Mouse (Mus musculus): Measurements from ENCODE around the gene Prkd2.

The Prkd2 gene

DNA sequence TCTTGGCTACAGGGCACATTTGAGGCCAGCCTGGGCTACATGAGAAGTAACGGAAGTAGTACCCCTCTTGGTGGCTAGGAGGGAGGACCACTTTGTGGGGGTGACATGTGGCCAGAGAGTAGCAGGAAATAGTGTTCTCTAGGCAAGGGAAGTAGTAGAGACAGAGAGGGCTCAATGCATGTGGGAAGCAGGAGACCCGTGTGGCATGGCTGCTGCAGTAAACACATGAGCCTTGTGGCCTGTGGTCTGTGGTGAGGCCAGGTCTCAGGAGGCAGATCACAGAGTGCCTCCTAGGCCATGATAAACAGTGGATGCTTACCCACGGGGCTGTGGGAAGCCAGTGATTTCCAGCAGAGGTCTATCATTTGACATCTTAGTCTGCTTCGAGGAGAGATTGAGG lies 15.4 kb upstream of the Prkd2 start:
- DNase-seq, result no peak

DNA sequence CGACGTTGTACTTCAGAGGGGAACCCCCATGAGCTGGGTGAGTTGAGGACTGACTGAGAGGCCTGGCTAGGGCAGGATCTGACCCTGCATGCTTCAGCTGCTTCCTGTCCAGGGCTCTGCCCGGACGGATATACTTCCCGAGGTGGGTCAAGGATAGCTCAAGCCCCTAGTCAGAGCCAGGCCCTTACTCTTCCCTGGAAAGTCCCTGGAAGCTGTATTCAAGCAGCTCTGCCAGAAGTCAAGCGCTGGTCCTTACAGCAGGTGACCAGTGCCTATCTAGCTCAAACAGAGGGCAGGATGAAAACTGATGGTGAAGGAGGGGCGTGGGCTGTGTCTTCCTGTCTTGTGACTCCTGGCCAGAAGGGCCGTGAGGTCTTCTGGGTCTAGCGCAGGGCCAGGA lies 12.3 kb upstream of the Prkd2 start:
- no peak for DNase-seq

DNA sequence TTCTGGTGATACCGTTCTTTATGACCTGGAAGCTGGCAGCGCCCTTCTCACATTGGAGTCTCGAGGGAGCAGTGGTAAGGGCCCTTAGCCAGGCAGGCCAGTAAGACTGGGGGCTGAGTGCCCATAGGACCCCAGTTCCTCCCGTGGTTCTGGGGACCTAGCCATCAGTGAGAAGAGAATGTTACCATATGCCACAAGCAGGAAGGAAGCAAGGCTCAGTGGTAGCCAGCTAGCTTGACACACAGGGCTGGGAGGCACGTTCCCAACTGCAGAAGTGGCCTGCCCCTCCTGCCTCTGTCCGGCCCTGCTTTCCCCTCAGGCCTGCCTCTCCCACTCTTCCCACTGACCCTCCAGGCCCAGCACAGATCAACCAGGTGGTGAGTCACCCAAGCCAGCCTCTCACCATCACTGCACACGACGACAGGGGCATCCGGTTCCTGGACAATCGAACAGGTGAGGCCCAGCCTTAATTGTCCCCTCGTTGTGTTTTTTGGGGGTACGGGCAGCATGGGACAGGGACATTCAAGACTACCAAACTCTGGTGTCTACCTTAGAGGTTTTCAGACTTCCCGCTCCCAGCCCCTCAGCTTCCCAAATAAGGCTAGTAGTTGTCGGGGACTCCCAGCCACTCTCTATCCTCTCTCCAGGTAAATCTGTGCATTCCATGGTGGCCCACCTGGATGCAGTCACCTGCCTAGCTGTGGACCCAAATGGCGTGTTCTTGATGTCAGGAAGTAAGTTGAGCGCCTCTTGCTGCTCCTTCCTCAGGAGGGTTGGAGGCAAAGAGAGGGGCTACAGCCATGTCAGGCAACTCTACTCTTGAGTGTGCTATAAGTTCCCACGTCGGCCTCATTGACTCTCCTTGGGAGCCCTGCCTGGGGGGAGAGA lies 4.5 kb upstream of the Prkd2 start:
- no peak for DNase-seq

DNA sequence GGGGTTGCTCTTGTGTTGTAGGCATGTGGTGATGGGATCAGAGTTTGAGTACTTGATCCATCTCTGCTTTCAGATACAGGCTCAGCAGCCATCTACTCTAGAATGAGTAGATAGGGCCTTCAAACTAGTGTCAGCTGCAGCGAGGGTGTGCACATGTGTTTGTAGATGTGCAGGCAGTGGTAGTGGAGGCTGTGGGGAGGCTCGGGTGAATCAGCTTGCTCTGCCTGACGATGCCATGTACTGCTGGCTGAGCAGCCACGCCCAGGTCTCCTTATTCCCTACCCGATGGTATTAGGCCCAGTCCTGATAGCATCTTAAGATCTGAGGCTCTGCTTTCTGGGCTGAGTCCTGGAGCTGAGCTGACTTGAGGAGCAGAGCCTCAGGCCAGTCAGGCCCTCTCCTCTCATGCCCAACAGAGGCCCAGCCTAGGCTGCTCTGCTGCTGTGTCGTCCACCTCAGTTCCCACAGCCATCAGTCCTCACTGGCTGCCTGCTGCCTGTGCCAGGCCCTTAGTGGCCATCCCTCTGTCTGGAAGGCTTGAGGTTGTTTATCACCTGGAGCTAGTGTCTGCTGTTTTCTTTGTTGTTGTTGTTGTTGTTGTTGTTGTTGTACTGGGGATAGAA lies 3.8 kb upstream of the Prkd2 start:
- DNase-seq, result no peak

DNA sequence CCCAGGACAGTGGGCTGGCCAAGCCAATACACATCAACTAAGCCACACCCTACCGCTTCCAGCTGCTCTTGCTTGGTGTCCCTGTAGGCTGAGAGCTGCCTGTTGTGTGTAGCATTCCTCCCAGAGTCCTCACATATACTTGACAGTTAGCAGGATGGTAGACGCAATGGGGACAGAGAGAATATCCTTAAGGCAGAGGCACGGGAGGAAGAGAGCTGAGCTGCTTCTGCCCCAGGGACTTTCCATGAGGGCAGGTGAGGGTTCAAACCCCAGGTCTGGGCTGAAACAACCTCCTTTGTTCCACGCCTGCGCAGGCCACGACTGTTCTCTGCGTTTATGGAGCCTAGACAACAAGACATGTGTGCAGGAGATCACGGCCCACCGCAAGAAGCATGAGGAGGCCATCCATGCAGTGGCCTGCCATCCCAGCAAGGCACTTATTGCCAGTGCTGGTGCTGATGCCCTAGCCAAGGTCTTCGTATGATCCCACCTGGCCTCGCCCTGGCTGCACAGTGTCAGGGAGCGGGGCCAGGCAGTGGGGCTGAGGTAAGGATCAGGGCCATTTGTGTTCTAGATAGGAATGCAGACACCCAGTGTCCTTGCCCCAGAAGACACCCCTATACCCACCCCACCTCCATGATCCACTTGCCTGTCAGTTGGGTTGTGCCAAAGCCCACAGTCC lies 3.1 kb upstream of the Prkd2 start:
- DNase-seq, result no peak

DNA sequence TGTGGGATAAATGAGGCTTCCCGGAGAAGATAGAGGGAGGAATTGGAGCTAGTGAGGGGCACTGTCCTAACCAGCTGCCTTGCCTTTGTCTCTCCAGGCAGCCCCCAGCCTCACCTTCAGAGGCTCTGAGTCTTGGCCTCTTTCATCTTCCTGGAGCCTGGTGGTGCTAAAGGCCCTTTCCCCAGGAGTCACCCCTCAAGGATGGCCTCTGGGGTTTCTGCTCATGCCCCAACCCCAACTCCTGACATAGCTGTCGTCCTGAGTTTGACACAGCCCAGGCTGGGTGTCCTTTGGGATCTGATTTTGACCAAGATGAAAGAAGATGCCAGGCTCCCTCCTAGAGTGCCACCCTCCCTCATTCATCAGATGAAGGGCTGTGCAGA lies 2.6 kb upstream of the Prkd2 start:
- DNase-seq, result no peak

DNA sequence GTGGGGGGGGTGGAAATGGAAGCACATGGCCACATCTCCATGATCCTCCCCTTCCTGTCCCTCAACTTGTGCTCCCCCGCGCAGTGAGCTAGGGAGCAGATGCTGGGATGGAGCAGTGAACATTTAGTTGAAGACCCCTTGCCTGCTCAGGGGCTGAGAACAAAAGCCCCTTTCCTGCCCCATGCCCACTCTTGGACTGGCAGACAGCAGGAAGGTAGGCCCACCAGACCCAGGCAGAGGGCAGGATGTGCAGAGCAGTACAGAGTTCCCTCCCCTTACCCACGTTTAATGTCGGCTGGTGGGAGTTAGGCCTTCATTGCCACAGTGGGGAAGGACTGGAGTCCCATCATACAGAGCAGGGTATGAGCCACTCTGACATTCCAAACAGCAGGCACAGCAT lies 1.6 kb upstream of the Prkd2 start:
- no peak for DNase-seq

DNA sequence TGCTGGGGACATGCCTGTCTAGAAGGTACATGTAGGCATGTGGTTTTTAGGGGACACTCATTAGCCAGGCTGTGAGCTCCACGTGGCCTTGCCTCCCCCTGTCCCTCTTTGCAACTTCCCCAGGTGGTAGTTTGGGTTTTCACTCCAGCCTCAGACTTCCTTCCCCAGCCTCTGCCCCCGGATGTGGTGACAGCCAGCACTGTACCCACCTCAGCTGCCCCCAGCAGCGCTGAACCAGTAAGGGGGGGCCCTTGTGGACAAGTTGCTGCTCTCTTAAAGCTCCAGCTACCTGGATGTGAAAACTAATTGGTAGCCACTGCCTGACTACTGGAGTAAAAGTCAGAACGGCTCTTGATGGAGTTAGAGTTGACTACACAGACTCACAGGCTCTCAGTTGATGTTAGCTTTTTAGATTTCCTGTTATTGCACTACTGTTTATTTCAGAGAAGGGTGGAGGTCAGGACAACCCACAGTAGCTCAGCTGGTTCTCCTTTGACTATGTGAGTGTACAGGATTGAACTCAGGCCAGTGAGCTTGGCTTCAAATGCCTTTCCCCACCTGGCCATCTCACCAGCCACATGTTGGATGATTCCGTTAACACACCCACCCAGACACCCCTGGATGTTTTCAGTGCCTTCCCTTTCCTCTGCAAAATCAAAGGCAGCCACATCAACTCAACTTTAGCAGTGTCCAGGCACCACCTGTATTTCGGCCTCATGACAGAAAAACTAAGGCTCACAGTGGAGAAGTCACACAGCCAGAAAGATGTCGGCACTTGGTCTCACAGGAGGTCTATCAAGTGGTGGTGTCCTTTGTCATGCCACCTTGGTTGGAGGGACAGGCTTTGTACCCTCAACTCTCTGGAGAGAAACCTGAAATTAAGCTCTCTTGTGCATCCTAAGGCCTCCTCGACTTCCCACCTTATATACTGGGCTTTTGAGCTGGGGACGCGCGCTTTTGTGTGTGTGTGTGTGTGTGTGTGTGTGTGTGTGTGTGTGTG lies 841 bp upstream of the Prkd2 start:
- no peak for DNase-seq

DNA sequence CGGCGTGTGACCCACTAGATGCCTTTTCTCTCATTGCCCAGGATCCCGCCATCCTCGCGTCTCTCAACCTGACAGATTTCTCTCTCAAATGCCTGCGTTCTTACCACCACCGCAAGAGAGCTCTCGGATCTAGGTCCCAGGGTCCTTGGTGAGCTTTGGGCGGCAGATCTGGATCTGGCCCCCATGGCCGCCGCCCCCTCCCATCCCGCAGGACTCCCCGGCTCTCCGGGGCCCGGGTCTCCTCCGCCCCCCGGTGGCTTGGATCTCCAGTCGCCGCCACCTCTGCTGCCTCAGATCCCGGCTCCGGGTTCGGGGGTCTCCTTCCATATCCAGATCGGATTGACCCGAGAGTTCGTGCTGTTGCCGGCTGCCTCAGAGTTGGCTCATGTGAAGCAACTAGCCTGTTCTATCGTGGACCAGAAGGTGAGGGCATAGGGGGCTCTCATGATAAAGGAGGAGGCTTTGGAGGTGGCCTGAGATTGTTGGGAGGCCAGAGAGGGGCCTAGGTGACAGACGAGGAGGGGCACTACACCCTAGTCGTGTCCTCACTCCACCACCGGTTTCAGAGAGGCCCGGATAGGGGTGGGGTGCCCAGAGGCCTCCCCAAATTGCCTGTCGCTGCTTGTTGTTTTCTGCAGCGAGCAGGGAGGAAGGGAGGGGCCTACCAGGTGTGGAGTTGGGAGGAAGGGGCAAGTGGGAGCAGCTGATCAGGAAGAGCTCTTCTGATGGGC lies 904 bp downstream of the Prkd2 start:
- DNase-seq, result no peak

DNA sequence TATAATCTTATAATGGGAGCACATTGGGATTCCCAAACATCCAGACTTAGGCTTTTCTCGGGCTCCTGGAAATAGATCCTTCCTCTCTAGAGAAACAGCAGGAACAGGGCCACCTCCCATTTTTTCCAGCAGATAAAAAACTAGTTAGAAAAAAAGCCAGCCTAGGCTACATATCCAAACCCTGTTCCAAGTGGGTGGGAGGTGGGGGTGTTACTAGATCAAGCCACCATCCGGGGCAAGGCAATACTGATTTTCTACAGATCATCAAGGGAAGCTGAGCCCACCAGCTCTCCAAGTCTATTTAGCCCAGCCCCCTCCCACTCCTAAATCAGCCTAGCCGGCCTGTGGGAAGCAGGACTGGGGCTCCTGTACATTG lies 2.0 kb downstream of the Prkd2 start:
- DNase-seq, result no peak

DNA sequence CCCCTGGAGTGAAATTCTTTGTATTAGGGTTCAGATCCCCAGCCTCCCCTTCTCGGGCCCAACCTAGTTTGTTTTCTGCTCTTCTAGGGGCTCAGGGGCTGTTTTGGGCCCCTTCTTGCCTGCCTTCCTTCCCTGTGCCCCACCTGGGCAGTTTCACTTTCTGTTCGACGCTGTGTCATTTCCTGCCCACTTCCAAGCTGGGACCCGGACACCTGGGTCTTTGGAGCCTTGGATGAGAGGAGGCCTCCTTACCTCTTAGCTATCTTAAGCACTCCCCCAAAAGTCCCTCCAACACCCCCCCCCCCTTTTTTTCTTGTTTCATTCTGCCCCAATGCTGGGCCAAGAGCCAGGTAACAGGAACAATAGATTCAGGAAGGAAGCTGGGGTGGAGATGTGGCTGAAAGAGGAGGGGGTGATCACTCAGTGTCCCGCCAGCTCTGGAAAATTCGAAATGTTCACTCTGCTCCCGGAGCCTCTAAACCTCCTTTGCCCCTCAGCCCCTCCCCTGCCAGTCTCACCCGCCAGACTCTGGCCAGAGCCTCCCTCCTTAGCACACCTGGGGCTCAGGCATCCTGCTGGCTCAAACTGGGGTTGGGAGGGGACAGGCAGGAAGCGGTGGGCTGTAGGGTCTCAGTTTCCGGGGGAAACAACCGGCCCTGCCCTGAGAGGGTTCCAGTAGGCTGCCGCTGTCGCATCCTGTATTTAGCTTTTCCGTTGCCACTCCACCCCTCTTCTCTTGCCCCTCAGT lies 2.5 kb downstream of the Prkd2 start:
- no peak for DNase-seq

DNA sequence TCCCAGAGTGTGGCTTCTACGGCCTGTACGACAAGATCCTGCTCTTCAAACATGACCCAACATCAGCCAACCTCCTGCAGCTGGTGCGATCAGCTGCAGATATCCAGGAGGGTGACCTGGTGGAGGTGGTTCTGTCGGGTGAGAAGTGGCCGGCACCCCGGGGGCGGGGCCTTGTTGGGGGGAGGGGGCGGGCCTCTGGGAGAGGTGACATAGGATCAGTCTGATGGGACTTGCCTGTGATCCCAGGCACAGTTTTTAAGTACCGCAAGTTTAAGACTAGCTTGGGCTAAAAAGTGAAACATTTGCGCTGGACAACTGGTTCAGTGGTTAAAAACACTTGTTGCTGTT lies 3.1 kb downstream of the Prkd2 start:
- DNase-seq, result no peak

DNA sequence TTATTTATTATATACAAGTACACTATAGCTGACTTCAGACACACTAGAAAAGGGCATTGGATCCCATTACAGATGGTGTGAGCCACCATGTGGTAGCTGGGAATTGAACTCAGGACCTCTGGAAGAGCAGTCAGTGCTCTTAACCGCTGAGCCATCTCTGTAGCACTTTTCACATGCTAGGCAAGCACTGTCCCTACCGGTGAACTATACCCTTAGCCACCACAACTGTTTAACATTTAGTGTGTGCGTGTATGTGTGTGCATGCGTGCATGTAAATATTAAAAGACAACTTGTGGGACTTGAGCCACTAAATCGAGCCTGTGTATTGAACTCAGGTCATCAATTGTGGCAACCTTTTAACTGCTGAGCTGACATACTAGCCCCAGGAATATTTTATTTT lies 4.1 kb downstream of the Prkd2 start:
- DNase-seq, result no peak

DNA sequence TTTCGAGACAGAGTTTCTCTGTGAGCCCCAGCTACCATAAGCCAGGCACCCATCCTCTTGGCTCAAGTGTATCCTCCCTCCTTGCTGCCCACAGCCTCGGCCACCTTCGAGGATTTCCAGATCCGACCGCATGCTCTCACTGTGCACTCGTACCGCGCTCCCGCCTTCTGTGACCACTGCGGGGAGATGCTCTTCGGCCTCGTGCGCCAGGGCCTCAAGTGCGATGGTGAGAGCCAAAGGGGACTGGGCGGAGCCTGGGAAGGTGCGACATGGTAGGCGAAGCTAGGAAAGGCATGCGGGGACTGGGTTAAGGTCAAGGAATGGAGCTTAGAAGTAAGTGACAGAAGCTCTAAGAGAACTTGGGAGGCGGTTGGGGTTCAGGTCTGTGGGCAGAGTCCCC lies 4.8 kb downstream of the Prkd2 start:
- DNase-seq, result no peak

DNA sequence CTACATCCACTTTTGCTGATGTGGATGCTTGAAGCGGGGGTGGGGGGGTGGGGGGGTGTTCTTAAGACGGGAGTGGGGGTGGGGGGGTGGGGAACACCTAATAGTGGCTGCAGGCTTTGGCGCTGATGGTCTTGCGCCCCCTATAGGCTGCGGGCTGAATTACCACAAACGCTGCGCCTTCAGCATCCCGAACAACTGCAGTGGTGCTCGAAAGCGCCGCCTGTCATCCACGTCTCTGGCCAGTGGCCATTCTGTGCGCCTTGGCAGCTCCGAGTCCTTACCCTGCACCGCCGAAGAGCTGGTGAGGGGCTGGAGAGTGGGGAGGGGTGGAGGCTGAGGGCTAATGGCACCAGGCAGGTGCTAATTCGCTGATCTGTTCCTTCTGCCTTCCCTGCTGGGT lies 5.9 kb downstream of the Prkd2 start:
- peak; percentile 82 for DNase-seq

DNA sequence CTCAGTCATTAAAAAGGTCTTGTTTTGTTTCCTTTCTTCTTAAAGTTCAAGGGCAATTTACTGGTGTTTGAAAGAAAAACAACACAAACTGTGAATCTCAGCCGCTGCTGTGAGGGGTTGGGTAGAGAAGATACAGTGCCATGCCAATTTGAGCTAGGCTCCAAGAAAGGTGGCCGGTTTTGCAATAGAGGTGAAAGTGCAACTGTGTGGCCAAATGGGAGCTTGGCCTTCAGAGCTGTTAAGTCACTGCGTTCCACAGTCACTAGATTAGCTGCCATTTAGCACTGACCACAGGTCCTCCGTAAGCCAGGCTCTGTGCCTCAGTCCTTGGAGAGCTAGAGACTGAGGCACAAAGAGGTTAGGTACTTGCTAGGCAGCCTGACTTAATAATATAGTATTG lies 8.9 kb downstream of the Prkd2 start:
- no peak for DNase-seq

DNA sequence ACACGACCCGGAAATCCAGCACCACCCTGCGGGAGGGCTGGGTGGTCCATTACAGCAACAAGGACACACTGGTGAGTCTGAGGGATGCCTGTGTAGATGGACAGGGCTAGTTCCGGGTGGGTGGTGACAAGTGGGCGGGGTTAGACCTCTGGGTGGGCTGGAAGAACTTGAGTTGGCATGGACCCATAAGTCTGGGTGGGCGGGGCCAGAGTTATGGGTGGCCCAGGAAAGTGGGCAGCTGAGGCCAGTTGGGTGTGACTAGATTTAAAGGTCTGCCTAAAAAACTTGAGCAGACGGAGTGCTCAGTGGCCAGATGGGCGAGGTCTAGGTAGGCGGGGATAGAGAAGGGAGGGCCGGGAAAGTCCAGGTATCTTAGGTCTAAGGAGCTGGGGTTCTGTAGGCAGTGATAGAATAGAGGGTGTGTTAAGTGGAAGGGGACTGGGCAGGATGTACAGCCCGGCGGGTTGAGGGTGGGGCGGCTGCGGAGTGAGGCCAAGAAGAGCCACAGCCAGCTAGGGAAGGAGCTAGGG lies 10.7 kb downstream of the Prkd2 start:
- no peak for DNase-seq

DNA sequence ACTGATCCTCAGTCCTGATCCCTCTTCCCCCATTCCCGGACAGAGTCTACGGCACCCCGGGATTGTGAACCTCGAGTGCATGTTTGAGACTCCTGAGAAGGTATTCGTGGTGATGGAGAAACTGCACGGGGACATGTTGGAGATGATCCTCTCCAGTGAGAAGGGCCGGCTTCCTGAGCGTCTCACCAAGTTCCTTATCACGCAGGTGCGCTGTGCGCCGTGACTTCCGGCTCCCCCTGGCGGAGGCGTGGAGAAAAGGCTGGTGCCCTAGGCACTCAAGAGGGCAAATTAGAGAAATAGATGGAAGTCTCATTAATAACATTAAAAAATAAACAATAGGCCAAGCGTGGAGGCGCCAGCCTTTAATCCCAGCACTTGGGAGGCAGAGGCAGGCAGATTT lies 15.6 kb downstream of the Prkd2 start:
- DNase-seq, result peak; percentile 63

DNA sequence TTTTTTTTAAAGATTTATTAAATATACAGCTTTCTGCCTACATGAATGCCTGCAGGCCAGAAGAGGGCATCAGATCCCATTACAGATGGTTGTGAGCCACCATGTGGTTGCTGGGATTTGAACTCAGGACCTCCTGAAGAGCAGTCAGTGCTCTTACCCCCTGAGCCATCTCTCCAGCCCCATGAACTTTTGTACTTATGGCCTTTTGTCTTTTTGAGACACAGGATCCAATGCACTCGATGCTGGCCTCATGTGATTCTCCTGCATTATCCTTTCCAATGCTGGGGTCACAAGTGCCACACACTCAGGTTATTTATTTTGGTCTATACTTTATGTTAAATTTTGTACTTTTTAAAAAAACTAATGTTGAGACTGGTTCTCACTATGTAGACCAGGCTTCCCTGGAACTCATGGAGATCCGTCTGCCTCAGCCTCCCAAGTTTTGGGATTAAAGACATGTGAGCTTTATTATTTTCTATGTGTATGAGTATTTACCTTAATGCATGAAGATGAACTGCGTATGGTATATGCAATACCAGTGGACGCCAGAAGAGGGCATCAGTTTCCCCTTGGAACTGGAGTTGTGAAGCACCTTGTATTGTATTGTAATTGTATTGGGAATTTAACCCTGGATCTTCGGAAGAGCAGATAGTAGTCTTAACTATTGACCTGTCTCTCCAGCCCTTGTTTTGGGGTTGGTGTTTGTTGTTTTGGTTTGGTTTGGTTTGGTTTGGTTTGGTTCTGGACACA lies 17.4 kb downstream of the Prkd2 start:
- peak; percentile 77 for DNase-seq

DNA sequence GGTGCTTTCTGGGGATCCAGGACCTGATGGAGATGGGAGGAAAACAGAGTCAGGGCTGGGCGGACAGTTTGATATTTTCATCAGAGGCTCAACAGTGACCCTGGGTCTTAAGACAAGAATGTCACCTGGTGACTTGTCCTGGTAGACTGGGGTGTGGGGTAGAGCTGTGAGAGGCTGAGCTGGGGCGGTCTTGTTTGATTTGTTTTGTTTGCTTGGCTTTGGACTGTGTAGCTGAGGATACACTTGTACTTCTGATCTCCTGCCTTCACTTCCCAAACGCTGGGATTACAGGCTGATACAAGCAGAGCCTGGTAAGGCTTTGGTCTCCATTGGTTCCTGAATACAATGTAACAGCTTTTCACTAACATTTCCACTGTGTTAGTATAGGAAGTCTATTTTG lies 24.8 kb downstream of the Prkd2 start:
- DNase-seq, result no peak

DNA sequence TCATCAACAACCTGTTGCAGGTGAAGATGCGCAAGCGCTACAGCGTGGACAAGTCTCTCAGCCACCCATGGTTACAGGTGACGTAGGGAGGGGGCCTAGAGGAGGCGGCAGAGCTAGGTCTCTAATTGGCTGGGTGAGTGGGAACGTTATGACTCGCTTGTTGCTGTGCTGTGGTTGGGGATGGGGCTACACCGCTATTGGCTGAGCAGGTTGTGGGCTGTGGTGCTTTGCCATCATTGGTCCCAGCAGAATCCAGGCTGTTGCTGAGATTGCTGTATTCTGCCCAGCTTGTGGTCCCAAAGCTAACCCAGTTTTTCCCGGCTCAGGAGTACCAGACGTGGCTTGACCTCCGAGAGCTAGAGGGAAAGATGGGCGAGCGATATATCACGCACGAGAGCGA lies 26.8 kb downstream of the Prkd2 start:
- DNase-seq, result peak; percentile 98

Data from cerebellum, adult 9-10 months (tissue).